Mouse (Mus musculus): ENCODE results near the gene Olfr533.
"Not testable (repeated sequence)": the region's sequence is repeated elsewhere in the genome, so short reads cannot be mapped to it uniquely, and the experiment has no call there.

Gene Olfr533

GRCm38 (mm10) chr7:140463070-140463469 lies at the start of gene Olfr533:
Gene Olfr533 (plus strand): TSS chr7:140463370.
- not testable (repeated sequence) for DNase-seq (ENCODE audit: low spot score)

- DNase-seq (ENCODE audit: low spot score), result no peak
Observed at GRCm38 (mm10) chr7:140421539-140421938, 41.6 kb upstream of the Olfr533 start, which contains the start of gene Olfr532. Gene Olfr532 (minus strand): TSS chr7:140421639.

GRCm38 (mm10) chr7:140443141-140443540 lies 20.0 kb upstream of the Olfr533 start:
- DNase-seq (ENCODE audit: low spot score), result no peak

GRCm38 (mm10) chr7:140477886-140478285 lies 14.7 kb downstream of the Olfr533 start:
- DNase-seq (ENCODE audit: low spot score), result no peak

GRCm38 (mm10) chr7:140478733-140479132 lies 15.6 kb downstream of the Olfr533 start:
- DNase-seq (ENCODE audit: low spot score), result no peak

GRCm38 (mm10) chr7:140483916-140484315 lies 20.7 kb downstream of the Olfr533 start, which contains the start of gene Olfr535:
Gene Olfr535 (plus strand): TSS chr7:140484216.
- no peak for DNase-seq (ENCODE audit: low spot score)

- no peak for DNase-seq (ENCODE audit: low spot score)
Observed at GRCm38 (mm10) chr7:140488981-140489380, 25.8 kb downstream of the Olfr533 start.

- DNase-seq (ENCODE audit: low spot score), result no peak
Observed at GRCm38 (mm10) chr7:140494231-140494630, 31.1 kb downstream of the Olfr533 start.

- DNase-seq (ENCODE audit: low spot score), result no peak
Observed at GRCm38 (mm10) chr7:140494702-140495101, 31.5 kb downstream of the Olfr533 start.

GRCm38 (mm10) chr7:140507346-140508021 lies 44.3 kb downstream of the Olfr533 start, which contains the start of gene Olfr536:
Gene Olfr536 (minus strand): TSS chr7:140507396.
- DNase-seq (ENCODE audit: low spot score), result not testable (repeated sequence)
